Mouse (Mus musculus) hindlimb bud, embryonic 11.5 days (tissue): ENCODE measurements around the gene Krt76.

Experiments used
- DNase-seq: peaks from one replicate; pipeline ENCODE4 v3.0.0-alpha.2; 2012; ENCODE audit warnings: low read depth, low spot score; ENCODE audit errors: extremely low spot score

Gene Krt76

DNA sequence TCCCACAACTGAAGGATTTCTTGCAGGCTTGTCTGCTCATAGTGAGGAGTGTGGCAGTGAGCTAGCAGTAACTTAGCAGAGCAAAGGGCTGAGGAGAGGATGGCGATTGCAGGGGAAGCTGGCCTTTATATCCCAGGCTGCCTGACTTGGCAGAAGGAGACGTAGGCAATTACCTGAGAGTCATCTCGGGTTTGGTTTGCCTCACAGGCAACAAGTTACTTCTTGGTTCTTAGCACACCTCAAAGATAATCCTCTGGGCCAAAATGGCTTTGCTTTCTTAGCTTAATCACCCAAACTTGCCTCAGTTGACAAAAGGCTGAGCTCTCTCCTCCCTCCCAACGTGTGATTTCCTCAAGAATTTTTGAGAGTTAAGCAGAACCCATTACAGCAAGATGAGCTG lies at the start of gene Krt76:
Gene Krt76 (minus strand): TSS at position 101 of the 400 bp plus-strand sequence.
- no peak for DNase-seq

DNA sequence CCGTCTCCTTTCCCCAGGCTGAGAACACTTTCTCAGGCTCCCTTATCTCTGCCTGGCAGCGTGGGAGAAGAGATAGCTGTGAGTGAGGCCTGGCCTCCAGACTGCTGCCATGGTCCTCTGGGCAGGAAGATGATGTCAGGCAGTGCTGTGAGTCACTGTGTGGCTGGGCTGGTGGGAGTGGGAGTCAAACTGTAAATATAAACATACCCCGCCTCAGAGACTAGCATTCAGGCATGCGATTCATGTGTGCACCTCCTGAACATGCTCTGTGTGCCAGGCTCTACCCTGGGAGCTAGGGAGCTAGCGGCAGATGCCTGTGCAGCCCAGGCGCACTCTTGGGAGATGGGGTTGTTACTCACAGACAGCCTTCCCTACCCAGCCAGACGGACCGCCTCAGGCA lies 49.2 kb upstream of the Krt76 start:
- no peak for DNase-seq

DNA sequence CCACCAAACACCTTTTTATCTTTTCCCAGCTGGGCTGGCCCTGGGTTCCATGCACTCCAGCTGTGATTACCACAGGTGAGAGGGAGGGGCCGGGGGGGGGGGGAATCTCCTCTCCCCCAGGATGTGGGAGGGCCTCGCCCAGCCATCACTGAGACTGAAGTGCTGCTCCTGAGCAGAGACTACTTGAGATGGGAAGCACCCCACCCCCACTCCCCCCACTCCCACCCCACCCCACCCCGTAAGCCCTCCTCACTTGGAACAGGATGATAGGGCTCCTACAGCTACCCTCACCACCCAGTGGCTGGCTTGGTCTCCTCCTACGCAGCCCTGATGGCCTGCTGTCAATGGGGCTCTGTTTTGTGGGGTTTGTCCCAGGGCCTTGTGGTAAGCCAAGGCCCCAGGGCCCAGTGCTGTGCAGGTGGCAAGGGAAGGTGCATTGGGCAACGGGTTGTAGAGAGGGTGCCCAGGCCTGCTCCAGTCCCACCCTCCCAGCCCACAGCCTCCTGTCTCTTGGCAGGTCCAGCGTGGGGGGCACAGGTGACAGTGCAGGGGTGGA lies 47.6 kb upstream of the Krt76 start, which contains the start of gene Krt79:
Gene Krt79 (minus strand): TSS at position 51 of the 556 bp plus-strand sequence.
- no peak for DNase-seq

DNA sequence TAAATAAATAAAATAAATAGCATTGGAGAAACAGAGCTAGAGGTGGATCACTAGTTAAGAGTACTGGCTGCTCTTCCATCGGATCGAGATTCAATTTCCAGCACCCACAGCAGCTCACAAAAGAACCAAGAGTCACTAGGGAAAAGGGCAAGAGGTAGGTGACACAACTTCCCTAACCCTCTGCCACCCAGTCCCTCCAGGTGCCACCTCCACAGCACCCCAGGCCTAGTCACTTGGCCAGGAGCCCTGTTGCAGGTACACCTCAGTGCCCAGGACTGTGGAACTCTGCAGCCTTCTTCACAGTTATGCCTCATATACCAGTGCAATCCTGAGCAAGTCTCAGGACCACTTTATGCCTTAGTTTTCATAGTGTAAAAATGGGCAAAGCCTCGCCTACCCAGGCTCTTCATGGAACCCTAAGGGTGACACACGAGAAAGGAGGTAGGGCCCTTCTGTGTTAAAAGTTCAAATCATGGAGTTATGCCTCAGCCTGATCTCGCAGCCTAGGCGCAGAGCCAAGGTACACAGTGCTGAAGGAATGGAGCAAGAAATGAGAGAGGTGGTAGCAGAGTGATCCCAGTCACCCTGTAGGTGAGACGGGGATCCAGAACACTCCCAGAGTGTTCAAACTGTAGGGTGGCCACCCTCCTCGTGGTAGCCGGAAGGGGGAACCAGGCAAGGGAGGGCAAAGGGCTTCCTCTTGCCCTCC lies 46.0 kb upstream of the Krt76 start:
- DNase-seq, result no peak

DNA sequence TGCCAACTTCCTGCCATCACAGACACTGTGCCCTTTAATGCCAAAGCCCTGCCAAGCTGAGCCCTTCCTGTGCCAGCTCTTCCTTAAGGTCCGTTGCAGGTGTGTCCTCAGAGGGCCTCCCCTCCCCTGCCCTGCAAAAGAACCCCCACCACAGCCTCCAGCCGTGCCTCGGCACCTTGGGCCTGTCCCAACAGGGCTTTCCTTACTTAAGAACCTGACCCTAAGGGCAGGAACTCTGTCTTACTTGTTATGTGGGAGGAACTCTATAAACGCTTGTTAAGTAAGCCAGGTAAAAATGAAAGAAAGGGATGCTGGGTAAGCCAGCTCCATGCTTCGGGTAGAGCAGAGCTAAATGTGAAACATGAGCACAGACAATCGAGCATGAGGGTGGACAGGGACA lies 40.3 kb upstream of the Krt76 start:
- DNase-seq, result no peak

DNA sequence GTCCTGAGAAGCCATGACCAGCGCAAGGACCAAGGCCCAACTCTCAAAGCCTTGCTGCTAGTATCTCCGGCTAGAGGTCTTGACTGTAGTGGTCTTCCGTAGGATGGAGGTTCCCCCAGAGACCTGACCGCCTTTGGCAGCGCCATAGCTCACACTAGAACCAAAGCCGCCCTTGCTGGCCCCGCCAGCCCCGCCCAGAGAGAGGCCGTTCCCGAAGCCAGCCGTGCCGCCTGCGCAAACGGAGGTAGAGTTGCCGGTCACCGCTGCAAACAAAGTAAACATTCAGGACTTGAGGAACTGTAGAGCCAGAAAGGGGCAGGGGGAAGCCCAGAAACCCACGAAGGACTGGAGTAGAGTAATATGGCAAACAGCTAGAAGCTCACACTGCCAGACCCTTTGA lies 36.9 kb upstream of the Krt76 start:
- DNase-seq, result no peak

DNA sequence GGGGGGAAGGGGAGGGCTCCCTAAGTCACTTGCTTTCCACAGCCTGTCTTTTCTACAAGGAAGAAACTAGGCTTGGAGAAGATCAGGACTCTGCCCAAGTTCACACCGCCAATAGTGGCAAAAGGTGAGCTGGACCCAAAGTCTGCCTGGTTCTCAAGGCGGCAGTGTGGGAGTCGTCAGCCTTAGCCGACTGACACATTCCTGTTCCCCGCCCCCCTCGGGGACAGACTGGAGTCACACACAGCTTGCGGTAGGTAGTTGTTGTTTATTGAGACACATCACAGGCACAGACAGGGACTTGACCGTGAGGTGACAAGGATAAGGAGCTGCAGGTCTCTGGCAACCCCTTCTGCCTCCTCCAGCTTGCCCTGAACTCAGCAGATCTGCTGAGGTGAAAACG lies 36.4 kb upstream of the Krt76 start:
- no peak for DNase-seq

DNA sequence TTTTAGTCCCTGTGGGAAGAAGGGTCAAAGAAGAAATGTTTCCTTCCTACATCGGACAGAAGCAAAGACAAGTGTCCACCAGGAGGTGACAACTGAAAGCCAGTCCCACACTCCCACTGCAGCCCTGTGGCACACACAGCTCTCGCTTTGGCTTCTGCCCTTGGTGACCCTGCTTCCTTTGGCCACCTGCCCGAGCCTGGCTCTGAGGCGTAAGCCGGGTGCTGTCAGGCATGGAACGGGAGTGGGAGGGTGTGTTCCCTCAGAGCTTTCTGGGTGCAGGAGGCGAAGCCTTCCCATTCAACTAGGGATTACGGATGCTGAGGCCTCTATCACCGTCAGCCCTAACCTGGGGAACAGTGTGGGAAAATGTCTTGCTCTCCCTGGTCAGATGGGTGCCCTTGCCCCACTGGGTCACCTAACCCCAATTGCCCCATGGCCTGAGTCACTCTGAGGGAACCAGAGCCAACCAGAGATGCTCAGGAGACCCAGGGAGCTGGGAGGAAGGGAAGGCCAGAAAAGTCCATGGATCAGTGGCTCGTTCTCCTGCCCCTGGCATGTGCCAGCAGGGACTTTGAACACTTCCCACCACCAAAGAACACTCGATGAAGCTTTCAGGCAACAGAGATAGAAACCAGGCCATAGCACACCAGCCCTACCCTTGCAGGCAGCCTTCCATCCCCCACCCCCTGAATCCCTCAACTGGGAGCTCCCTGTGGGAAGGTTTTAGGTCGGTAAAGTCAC lies 34.8 kb upstream of the Krt76 start:
- no peak for DNase-seq

DNA sequence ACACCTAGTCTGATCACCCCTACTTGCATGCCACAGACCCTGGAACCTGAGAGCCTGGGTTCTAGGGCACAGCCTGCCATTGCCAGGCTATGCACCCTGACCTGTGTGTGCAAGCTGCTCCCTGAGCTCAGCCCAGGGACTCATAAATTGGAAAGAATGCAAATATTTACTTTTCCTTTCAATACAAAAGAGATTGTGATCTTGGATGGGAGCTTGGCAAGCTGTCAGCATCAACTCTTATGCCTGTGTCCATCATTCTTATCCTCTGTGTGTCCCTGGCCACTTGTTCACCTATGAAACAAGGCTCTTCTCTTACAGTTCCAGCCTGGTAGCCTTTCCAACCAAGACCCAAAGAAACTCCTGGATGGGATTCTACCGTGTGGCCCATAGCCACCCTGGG lies 32.3 kb upstream of the Krt76 start:
- DNase-seq, result no peak

DNA sequence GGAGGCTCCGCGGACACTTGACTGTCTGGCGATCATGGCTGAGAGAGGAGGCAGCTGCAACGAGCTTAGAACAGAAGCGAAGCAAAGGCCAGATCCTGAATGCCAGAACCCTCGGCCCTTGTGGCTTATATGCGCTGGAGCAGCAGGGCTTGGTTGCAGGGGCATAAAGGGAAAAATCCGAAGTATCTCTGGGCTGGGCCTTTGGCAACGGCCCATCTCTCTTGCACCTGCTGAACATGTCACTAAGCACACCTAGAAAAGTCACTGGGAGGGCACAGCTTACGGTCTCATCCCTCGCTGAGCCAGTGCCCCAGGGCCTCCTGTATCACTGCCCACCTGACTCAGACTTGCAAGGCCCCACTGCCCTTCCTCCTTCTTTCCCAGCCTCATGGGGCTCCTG lies 31.9 kb upstream of the Krt76 start, which contains the start of gene Krt4:
Gene Krt4 (minus strand): TSS at position 101 of the 400 bp plus-strand sequence.
- DNase-seq, result no peak

DNA sequence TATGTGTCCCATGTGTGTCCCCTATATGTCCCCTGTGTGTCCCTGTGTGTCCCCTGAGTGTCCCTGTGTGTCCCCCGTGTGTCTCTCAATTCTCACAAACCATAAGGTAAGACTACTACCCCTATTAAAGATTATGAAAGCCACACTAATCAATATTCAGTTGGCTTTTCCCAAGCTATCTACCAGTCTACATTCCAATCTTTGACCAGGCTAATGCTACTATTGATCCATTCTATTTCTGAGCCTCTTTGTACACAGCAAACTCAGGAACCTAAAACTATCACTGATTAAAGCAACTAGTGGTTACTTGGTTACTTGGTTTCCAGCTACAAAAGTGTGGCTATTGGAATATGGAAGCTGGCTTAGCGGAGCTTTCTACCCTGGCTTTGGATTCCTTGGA lies 29.6 kb upstream of the Krt76 start:
- DNase-seq, result no peak

DNA sequence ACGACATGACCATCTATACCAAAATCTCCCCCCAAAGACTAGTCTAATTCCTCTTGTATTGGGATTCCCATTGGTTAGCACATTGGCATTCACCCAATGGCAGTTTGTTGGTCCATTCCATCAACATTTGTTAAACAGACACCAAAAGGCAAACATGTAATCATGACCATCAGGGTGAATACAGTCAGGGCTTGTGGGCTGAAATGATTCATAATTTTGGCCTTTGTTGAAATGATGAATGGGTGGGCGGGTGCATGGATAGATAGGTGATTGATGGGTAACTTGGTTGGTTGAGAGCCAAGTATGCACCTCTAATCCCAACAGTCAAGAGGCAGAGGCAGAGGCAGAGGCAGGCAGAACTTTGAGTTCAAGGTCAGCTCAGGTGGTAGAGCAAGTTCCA lies 23.4 kb upstream of the Krt76 start:
- DNase-seq, result no peak

DNA sequence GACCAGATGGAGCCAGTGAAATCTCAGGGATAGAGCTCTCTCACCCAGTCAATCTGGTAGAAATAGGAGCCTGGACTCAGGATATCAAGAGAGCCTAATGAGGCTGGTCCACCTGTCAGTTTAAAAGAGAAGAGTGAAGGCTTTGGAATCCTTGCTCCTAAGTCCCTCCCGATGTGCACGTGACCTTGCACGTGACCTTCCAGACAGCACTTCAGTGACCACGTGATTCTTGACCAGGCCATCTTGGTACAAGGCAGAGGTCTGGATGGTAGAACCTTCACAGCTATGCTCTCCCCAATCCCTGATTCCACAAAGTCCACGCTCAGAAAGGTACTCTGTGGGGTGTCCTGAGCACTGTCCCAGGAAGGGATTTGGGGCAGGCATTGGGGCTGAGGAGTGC lies 12.1 kb upstream of the Krt76 start:
- no peak for DNase-seq

DNA sequence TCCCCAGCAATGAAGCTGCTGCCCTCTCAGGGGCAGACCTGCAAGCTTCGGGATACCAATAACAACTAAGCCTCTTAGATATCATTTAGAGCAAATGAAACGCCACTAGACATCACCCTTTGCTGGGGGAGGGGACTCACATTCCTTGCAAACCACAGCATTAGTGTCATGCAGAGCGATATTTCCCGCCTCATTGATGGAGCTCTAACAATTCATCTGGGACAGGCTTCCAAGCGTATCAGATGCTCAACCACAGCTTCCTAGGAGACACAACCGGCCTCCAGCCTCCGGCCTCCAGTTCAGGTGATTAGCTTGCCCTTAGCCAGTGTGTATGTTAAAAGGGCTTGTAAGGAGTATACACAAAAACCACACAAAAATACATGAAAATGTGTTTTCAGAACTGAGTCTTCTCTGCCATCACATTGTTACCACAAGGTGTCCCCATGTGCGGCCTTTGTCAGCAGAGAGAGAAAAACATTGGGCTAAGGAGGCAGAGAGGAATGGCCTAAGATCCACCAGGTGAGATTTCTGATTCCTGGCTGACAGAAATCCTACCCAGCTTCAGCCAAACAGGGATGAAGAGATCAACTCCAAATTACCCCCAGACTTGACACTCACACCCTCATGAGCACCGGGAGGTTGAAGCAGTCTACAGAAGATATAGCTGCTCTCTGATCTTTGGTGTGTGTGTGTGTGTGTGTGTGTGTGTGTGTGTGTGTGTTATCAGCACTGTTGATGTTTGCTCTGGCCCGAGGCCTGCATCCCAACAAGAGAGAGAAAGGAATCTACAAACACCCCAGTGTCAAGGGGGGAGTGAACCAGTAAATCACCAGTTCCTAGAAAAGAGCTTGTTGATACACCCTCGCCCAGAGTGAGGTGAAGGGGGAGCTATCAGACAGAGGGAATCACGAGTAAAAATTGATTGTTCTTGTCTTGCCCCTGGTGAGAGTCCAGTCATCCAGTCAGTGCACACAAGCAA lies 9.7 kb upstream of the Krt76 start:
- no peak for DNase-seq

DNA sequence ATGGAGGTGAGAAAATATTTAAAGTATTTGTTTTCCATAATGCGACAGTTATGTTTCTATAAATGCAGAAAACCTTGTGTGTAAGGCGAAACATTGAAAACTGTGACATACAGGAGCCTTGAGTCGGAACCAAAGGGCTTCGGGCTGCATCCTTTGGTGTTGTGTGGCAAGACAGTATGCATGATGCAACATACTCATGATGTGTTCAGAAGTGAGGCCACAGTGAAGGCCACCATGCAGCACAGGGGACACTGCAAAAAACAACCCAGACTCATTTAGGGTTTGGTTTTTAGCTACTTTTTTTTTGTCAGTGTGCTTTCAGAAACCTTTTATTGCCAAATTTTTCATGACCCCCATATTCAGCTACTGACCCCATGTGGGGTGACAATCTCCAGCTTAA lies 2.5 kb upstream of the Krt76 start:
- DNase-seq, result no peak

DNA sequence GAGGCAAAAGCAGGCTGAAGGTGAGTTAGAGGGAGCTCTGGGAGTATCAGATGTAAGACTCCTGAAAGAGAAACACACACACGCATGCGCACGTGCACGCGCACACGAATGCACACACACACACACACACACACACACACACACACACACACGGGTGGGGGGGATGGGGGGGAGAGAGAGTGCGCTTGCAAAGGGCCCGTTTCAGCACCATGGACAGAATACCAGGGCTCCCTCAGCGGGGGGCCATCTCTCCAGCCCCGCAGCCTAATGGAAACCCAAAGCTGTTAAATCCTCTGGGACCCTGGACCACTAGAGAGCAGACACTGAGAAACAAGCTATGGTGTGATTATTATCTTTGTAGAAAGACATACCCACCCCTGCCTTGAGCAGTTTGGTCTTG lies 12.9 kb downstream of the Krt76 start:
- no peak for DNase-seq

DNA sequence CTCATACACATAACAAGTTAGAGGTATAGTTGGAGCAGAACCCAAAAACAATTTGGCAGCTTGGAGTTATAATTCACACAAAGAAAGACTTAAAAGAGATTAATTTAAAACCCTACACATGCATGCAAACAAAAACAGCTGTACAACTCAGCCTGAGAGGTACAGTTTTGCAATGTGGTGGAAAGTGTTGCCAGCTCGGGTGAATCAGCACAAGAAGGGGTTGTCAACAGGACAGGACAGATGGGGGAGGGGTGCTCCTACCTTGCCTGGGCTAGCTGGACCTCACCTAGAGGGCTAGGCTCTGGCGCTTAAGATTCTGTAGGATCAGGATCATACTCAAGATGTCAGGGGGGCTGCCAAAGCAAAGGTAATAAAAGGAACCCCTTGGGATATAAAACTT lies 14.7 kb downstream of the Krt76 start:
- DNase-seq, result no peak

DNA sequence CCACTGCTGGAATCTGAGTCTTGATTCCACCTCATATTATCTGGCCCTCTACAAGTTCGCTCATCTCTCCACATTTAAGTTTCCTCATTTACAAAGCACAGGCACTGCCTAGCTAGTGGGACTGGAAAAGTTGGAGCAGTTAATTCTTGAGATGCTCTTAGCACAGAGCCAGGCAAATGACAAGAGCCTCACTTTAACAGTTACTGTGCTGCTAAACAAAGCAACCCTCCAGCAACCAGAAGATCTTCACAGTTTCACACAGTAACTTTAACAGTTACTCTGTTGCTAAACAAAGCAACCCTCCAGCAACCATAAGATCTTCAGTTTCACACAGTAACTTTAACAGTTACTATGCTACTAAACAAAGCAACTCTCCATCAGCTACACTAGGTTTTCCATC lies 18.3 kb downstream of the Krt76 start:
- no peak for DNase-seq

DNA sequence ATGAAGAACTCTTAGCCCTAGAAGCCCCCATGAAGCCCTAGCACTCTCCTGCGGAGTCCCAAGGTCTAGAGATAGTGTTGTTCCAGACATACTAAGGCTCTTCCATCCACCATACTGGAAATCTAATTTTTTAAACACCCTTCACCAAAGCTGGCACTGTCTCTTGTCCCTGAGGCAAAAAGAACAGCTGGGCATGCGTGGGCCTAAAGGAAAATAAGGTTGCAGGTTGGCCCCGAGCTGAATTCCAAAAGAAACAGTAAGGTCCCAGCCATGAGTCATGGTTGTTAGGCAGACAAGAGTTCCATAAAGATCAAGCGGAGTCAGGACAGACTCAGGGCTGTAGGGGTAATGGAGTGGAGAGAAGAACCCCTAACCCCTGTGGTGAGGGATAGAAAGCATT lies 19.5 kb downstream of the Krt76 start:
- DNase-seq, result no peak

DNA sequence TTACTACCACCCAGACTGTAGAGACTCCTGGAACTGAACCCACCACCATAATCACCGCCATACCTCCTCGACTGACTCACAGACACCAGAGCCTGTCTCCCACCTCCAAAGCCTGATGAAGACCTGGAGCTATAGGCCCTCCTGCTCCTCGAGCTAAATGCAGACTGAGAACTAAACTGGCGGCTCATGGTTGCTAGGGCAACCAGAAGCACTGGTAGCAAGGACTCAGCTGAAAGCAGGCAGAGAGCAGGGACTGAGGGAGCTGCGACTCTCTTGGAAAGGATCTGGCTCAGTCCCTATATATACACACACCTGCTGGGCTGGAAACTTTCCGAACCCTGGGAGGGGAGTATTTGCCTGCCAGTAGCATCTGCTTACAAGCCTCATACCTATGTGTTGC lies 23.3 kb downstream of the Krt76 start, which contains the start of gene Krt77:
Gene Krt77 (minus strand): TSS at position 275 of the 400 bp plus-strand sequence.
- DNase-seq, result no peak

DNA sequence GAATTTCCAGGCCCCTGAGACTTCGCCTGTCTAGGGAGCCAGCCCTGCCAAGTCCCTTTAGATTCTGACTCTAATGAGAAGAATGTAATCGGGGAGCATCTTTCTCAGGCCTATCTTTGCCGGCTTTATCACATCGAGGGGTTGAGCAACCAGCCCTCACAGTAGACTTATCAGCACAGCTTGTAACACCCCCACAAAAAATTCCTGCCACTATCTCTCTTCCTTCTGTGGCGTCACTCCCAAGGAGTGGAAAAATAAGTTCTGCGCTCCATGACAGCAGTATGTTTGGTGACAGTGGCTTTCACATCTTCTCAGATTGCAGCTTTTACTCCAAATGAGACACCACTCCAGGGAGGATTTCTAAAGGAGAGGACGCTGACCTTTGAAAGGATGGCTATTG lies 26.0 kb downstream of the Krt76 start:
- DNase-seq, result no peak
